Mouse (Mus musculus) ovary, postnatal 14 days (tissue): Measurements from ENCODE around the gene Cplx1.

Source experiments
- DNase-seq: peaks from one replicate; pipeline ENCODE4 v3.0.0; 2022; ENCODE audit warnings: low spot score

Gene Cplx1

GRCm38 (mm10) chr5:108549489-108550206 lies at the start of gene Cplx1:
Gene Cplx1 (minus strand): TSS chr5:108550024.
- peak; percentile 63 for DNase-seq

DNA sequence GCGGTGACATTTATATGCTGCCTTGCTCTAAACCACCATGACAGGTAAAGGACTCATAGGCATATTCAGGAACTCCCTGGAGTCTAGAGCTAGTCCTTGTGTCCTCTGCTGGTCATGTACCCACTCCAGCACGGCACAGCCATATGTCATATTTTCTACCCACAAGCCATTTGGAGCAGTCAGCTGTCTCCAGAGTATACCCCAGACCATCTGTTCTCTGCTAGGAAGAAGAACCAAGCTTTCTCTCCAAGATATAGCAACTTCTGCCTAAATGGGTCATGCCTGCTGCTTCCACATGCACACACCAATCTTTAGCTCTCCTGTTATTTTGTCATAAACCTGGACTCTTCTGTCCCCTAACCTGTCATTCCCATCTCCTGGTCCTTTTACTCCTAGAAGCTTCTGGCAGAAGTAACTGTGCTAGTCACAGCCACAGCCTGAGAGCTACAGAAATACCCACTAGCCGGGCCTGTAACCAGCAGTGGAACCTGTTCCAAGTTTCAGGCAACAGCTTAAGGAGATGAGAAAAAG lies 31.6 kb upstream of the Cplx1 start:
- no peak for DNase-seq

DNA sequence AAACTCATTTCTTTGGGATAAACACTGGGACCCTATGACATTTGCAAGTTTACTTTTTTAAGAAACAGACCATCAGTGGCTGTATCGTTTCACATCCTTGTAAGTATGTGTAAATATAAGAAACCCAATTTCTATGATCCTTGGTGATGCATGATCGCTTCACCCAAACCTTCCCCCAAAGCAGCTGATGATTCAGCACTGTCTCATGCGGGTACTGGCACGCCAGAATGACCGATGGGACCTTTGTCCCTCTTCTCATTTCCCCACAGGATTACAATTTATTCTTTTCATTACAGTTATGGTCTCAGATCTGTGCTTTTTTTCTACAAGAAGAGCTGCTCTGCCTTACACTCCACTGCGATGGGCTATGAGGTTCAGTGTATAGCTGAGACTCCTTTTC lies 23.2 kb upstream of the Cplx1 start:
- DNase-seq = no peak

- no peak for DNase-seq
Measured at GRCm38 (mm10) chr5:108570991-108571390, 21.2 kb upstream of the Cplx1 start.

DNA sequence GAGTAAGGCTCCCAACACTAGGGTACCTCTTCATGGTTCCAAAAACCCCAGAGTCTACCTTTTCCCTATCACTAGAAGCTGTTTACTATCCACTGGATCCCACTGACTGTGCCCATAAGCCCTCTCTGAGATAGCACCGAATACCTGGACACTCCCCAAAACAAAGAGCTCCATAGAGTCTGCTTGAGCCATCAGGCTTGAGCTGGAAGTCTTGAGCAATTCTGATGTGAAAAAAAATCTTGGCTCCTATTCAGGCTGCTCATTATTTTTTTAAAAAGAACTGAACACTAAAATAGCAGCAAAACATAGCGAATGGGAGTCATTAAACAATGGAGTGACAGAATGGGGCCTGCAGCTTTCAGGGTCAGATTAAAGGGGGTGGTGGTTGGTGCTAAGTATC lies 17.3 kb upstream of the Cplx1 start:
- DNase-seq = no peak

DNA sequence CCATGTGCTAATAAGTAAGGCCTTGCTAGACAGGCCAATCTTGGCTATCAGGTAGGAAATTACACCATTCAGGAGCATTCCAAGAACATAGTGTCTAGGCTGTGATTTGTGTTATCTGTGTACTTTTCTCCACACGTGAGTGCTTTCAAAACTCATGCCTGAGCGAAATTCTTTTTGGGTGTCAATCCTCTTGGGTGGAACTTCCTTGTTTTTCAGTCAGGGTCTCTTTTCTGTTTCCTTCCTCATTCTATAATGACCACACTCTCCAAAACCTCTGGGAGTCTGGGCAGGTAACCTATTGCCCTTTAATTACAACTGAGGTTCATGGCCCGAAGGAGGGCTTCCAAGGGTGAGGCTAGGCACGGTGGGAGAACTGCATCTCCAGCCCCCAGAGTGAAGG lies 16.7 kb upstream of the Cplx1 start:
- no peak for DNase-seq

GRCm38 (mm10) chr5:108565381-108565780 lies 15.6 kb upstream of the Cplx1 start:
- DNase-seq = no peak

- no peak for DNase-seq
Measured at GRCm38 (mm10) chr5:108564346-108564745, 14.5 kb upstream of the Cplx1 start.

- no peak for DNase-seq
Measured at GRCm38 (mm10) chr5:108562483-108562882, 12.7 kb upstream of the Cplx1 start.

GRCm38 (mm10) chr5:108556986-108557385 lies 7.2 kb upstream of the Cplx1 start:
- DNase-seq = no peak

DNA sequence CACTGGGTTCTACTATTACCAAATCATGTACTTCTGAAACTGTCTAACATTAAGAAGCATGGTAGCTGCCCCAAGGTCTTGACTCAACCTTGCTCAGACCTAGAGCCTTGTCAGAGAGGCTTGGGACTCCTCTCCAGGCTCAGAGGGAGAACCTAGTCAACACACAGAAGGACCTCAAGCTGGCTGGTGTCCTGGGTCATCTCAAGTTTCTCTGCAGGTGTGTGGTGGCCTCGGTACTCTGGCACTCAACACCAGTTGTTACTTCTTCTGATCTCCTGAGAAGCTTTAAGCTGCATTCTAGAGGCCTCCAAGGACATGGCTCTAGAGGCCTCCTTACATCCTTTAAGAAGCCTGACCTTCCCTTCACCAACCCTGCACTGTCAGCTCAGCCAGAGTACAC lies 4.2 kb upstream of the Cplx1 start:
- no peak for DNase-seq

DNA sequence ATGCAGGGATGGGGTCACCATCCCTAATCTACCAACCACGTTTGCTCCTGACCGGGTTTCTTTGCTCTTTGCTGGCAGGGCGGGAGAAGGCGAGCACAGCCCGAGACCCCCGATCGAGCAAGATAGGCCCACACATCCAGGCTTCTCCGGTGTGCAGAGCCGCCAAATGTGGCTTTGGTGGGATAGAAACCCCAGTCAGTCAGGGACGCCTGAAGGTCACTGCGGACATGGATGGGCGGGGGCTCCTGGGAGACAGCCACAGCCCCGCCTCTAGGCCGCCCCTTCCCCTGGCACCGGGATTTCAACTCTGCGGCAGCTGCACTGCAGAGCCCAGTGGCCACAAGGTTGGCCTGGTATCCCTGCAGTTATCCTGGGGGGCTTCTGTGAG lies 377 bp upstream of the Cplx1 start:
- DNase-seq = no peak

- DNase-seq = no peak
Measured at GRCm38 (mm10) chr5:108549137-108549488, 711 bp downstream of the Cplx1 start.

GRCm38 (mm10) chr5:108547636-108548035 lies 2.2 kb downstream of the Cplx1 start:
- no peak for DNase-seq

DNA sequence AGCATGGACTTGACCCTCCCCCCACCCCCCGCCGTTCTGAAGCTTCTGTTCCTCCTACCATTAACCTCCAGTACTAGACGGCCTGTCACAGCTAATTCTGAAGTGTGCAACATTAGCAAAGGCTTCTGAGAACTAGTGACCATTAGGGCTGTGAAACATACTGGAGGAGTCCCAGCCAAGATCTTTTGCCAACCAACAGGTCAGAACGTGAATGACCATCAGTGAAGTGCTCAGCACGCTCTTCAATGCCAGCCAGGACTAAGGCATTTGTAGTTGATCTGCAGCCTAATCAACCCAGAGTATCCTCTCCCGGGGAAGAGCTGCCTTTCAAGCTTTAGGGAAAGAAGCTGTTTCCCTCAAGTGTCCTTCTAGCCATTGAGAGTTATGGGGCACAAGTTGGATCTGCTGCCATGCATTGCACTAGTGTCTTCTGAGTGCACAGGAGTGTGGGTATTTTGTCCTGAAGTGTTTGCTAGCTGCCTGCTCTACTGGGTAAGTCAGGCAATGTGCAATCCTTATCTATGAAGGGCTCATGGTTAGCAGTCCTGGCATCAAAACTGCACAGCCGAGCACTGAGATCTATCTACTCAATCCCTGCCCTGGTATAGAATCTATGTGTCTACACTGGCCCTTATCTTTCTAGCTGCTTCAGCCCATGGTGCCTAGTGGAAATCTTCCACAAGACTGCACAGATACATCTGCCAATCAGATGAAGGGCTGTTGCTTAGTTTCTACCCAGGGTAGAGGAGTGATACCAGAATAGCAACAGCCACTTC lies 6.1 kb downstream of the Cplx1 start:
- DNase-seq = no peak

DNA sequence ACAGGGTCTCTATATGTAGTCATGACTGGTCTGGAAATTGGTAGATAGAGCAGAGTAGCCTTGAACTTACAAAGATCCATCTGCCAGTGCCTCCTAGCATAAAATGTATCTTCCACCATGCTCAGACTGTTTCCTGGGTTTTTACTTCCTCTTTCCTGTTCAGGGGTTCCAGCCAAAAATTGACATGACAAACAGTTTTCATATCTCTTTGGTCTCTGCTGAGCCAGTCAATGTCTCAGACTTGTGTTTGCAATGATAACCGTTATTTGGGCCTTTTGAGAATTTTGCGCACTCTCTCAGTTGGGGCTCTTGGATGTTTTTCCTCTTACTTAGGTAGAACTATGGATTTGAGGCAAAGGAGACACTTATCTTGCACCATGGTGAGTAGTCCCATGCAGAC lies 15.6 kb downstream of the Cplx1 start:
- DNase-seq = no peak

DNA sequence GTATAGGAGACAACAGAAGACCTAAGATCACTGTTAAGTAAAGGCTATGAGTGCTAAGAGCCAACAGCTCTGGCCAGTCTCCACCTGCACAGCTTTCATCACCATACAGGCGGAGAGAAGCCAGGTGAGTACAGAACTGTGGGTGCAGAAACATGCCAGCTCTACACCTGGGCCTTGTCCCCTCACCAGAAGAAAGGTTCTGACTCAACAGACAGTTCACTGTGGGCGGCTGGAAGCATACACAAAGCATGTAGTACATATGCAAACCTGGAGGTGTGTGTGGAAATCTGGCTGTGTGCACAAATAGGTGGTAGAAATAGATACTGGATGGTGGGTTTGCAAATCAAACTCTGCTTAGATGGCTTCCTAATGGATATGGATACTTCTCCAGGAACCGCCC lies 27.2 kb downstream of the Cplx1 start:
- DNase-seq = no peak

- no peak for DNase-seq
Measured at GRCm38 (mm10) chr5:108521896-108522295, 27.9 kb downstream of the Cplx1 start.

DNA sequence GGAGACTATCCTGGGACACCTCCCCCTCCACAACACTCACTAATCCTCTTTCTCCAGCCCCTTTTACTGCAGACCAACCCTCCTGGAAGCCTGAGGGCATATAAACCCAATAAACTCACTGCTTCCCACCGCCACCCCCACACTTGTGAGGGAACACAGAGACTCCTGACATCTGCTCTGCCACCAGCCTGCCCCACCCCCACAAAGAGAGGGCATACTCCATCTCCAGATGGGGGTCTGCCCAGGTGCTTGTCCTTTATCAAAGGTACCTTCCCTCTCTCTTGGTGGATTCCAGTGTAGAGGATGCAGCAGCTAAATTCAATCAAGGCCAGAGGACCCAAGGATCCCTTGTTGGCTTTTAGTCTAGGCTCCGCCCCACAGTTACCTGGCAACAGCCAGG lies 28.8 kb downstream of the Cplx1 start:
- DNase-seq = no peak

DNA sequence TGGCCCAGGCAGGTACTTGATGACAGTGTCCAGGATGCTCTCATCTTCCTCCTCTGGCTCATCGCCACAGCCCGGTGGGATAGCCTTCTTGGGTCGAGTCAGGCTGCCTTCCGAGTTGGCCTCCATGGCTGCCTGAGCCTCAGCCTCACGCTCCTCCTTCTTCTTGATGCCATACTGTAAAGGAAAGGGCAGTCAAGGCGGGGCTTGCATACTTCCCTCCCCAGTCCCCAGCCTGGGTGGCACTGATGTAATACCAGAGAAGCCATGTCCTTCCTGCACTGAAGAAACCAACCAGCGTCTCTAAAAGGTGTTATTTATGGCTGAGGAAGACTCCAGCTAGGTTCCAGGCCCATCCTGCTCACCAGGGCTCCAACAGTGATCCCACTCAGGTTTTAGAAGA lies 29.7 kb downstream of the Cplx1 start:
- no peak for DNase-seq

- DNase-seq = no peak
Measured at GRCm38 (mm10) chr5:108518951-108519350, 30.9 kb downstream of the Cplx1 start.

DNA sequence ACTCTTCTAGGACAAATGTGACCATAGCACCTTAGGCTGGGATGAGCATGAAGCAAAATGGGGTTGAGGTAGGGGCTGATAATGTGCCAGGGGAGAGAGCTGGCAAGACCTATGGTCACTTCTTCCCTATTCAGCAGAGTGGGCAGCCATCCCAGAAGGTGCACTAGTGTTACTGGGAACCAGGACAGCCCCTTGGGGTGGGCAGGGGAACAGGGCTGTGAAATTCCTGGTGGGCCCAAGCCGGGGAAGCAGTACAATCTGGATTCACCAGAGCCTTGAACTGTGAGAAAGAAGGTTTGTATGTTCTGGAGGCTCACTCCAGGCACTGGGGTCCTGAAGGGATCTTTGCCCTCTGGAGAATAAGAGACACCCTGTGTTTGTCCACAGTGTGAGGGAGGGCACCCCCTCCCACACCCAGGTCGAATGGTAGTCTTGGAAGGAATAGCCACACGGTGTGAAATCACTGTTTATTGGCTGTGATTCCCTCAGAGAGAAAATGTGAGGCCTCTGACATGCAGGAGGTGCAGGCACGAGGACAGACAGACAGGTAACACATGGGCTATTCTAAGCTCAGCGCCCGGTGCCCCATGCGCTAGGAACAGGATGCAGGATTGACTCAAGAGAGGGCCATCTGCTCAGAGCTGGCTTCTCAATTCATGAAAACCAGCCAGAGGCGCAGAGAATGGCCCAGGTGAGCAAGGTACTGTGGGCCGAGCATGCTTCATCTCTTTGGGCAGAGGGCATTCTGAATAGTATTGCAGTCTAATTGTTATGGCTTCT lies 31.5 kb downstream of the Cplx1 start:
- no peak for DNase-seq

DNA sequence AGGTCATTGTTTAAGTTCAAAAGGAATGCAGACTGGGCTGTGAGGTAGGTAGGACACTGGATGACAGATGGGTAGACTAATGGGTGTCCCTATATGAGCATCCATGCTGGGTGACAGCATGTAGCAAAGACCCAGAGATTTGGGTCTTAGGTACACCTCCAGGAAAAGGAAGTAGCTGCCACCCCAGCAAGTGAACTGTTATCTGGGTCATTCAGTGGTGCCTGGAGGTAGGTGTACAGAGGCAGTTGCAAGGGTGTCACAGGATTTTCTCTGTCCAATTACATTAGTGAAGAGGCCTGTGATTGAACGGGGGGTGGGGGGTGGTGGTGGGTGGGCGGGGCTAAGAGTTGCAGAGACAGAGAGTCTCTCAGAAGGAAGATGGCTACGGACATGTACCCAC lies 33.2 kb downstream of the Cplx1 start:
- no peak for DNase-seq
